Mouse (Mus musculus) thymus, adult 2 months (tissue): Measurements from ENCODE around the gene Atg4c.

Source experiments
- CTCF ChIP-seq: fragments of 200-500 bp; IDR thresholded peaks from 2 replicates; pipeline ENCODE4 v1.5.1; 2012; ENCODE audit warnings: mild to moderate bottlenecking, control low read depth, low read length, moderate library complexity, borderline replicate concordance; ENCODE audit not compliant: control insufficient read depth, poor library complexity, insufficient read depth; ENCODE audit errors: extremely low read depth
- POLR2A ChIP-seq: fragments of 200-500 bp; IDR thresholded peaks from 2 replicates; pipeline ENCODE4 v1.6.1; 2012; ENCODE audit warnings: mild to moderate bottlenecking, low read length, control low read depth, moderate library complexity; ENCODE audit not compliant: control insufficient read depth, poor library complexity, insufficient read depth; ENCODE audit errors: extremely low read depth

DNA sequence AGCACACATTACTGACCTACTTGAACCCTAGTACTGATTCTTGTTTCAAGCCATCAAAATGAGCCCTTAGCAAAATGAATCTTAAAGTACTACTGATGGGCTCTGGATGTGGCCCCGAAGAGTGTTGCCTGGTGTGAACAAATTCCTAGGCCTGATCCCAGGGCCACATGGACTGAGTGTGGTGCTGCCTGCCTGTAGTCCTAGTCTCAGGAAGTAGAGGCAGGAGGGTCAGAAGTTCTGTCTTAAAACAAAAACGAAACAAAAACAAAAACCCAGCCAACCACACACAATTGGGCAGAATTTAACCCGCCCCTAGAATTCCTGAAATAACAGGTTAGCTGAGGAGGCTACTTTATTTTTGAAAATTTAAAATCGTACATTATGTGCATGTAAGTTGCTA, 8.4 kb upstream of the Atg4c start:
- no peak for TF ChIP-seq CTCF
- no peak for TF ChIP-seq POLR2A
